Comparison of ENCODE assay signal across 12 mouse cellular contexts in the genomic region with DNA sequence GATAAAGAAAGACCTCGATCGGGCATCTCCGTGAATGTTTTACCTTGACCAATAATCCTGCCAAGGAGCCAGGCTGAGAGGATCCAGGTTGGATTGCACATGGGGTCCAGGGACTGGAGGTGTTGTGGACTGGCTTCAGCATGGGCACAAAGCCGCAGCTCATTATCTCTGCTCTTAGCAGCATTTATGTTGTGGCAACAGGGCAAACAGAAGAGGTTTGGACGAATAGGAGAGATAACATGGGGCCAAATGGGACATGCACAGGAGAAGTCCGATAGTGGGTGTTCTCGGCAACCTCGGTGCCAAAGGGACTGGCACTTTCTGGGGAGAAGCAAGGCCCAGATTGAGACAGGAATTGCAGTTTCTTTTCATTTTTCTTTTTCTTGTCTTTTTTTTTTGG.
"Had no signal": no experiment of that assay in that cellular context is flagged by ENCODE, and none has a peak within 500 bp of the region (broad histone marks: within the 10 kb centered on the region; RNA-seq: fewer than 3 reads in every experiment).

No protein-coding gene starts in this region.

- ATAC-seq: midbrain, embryonic 13.5 days had no signal

- H3K9me3 ChIP-seq: limb, embryonic 12.5 days; liver, embryonic 13.5 days; midbrain, embryonic 13.5 days; neural tube, embryonic 15.5 days had no signal

- H3K36me3 ChIP-seq: liver, embryonic 13.5 days; midbrain, embryonic 13.5 days; neural tube, embryonic 15.5 days had no signal

- H3K4me2 ChIP-seq: limb, embryonic 12.5 days; liver, embryonic 13.5 days; midbrain, embryonic 13.5 days; neural tube, embryonic 15.5 days had no signal

- H3K9ac ChIP-seq: limb, embryonic 12.5 days; liver, embryonic 13.5 days; midbrain, embryonic 13.5 days; neural tube, embryonic 15.5 days had no signal

- DNase-seq: kidney, postnatal 10 days; kidney, postnatal 4 days; liver; liver, embryonic 13.5 days; lung, adult 18-20 months; thymus, adult 18-20 months; thymus, postnatal 14 days had no signal

- H3K27me3 ChIP-seq: limb, embryonic 12.5 days; liver, embryonic 13.5 days; midbrain, embryonic 13.5 days; neural tube, embryonic 15.5 days had no signal

- H3K4me3 ChIP-seq: layer of hippocampus, adult 2 months; limb, embryonic 12.5 days; liver, embryonic 13.5 days; midbrain, embryonic 13.5 days; myocyte; neural tube, embryonic 15.5 days had no signal

- H3K27ac ChIP-seq: layer of hippocampus, adult 2 months; limb, embryonic 12.5 days; liver, embryonic 13.5 days; midbrain, embryonic 13.5 days; neural tube, embryonic 15.5 days had no signal

- H3K4me1 ChIP-seq: liver, embryonic 13.5 days; neural tube, embryonic 15.5 days had no signal
